Mouse (Mus musculus): ENCODE measurements around the gene Tyro3. TPM values are rescaled to one million over a fixed set of nuclear protein-coding genes. Genes with fewer than 3 reads are reported as not detected.

The Tyro3 gene
- total RNA-seq, 1 experiment = 66.2 TPM

DNA sequence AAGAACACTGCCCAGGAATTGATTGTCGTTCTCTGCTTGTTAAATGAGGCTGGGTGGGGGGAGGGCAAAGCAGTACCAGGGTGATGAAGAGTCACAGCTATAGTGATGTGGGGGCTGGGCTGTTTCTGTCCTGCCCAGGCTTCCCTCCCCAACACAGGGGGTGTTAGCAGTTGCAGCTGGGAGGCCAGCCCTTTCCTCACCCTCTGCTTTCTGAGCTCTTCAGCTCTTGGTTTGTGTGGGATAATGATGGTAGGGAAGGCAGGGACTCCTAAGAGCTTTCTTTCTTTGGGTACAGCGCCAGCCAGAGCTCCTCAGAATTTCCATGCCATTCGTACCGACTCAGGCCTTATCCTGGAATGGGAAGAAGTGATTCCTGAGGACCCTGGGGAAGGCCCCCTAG lies 10.9 kb downstream of the Tyro3 start:
- Histone ChIP-seq H3K9me3 (ENCODE audit: control insufficient read depth, insufficient read depth, low read depth, low read length) (no peaks in the 10 kb centered on the region), H3K4me3 (ENCODE audit: insufficient read depth in 1 of 2, low read depth in 1 of 2, low read length in 2 of 2, poor library complexity in 1 of 2, severe bottlenecking in 1 of 2) (no peak overlapping the region), H3K4me1 (ENCODE audit: control insufficient read depth in 2 of 2, insufficient read depth in 2 of 2, low read length in 2 of 2, poor library complexity in 1 of 2) (peaks cover 7 to 31% of the 10 kb centered on the region in 2 experiments; a peak in 3 of 4 replicates), H3K27ac (ENCODE audit: insufficient read depth, low read depth, low read length, poor library complexity, severe bottlenecking) (no peak overlapping the region), H3K9ac (ENCODE audit: insufficient read depth, low read depth, low read length, poor library complexity, severe bottlenecking) (no peak overlapping the region), H3K36me3 (ENCODE audit: control insufficient read depth, insufficient read depth, low read length, poor library complexity, severe bottlenecking) (peaks cover 59% of the 10 kb centered on the region)
- no peak for DNase-seq (ENCODE audit: low read depth, low spot score)
- in situ Hi-C loops (cut with MboI; ENCODE audit: low sequenced_read_pairs in 2 of 2, unreplicated experiment in 2 of 2) = no loop called here
- no peak for TF ChIP-seq CHD2 (IDR thresholded peaks at IDR 0.05; ENCODE audit: low read depth, low read length)
- TF ChIP-seq ZNF384 (IDR thresholded peaks at IDR 0.05; ENCODE audit: low read depth, low read length) = no peak
- no peak for TF ChIP-seq ZC3H11A (IDR thresholded peaks at IDR 0.05; ENCODE audit: borderline replicate concordance, low read depth, low read length)
- no peak for TF ChIP-seq MAFK (IDR thresholded peaks at IDR 0.05; ENCODE audit: insufficient read depth, low read depth, low read length)
- TF ChIP-seq HCFC1 (IDR thresholded peaks at IDR 0.05; ENCODE audit: borderline replicate concordance, insufficient read depth, low read length) = no peak

DNA sequence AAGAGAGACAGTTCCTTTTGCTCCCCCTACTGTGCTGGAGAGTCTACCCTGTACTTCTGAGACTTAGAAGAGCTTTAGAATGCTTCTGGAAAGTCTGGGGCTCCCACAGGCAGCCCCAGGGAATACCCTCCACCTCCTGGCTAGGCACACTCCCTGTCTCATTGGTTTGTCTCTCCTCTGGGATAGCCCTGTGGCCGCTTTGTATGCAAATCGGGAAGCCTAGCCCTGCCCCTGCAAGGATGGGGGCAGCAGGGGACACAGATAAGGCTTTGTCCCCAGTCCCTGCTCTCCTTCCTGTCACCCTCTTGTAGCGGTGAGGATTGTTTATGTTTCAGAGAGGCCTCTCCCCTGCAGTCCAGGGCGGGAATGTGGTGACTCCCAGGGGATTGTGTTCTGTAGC lies 11.3 kb downstream of the Tyro3 start:
- H3K36me3 ChIP-seq (ENCODE audit: control insufficient read depth, insufficient read depth, low read length, poor library complexity, severe bottlenecking) = peaks cover 62% of the 10 kb centered on the region
- DNase-seq (ENCODE audit: low read depth, low spot score) = no peak
- no peak overlapping the region for H3K4me3 ChIP-seq (ENCODE audit: insufficient read depth in 1 of 2, low read depth in 1 of 2, low read length in 2 of 2, poor library complexity in 1 of 2, severe bottlenecking in 1 of 2)
- no peak overlapping the region for H3K9ac ChIP-seq (ENCODE audit: insufficient read depth, low read depth, low read length, poor library complexity, severe bottlenecking)
- in situ Hi-C loops (cut with MboI; ENCODE audit: low sequenced_read_pairs in 2 of 2, unreplicated experiment in 2 of 2) = no loop called here
- TF ChIP-seq HCFC1 (IDR thresholded peaks at IDR 0.05; ENCODE audit: borderline replicate concordance, insufficient read depth, low read length) (no peak), ZNF384 (IDR thresholded peaks at IDR 0.05; ENCODE audit: low read depth, low read length) (no peak), CHD2 (IDR thresholded peaks at IDR 0.05; ENCODE audit: low read depth, low read length) (no peak), ZC3H11A (IDR thresholded peaks at IDR 0.05; ENCODE audit: borderline replicate concordance, low read depth, low read length) (no peak), MAFK (IDR thresholded peaks at IDR 0.05; ENCODE audit: insufficient read depth, low read depth, low read length) (no peak)
- H3K9me3 ChIP-seq (ENCODE audit: control insufficient read depth, insufficient read depth, low read depth, low read length) = no peaks in the 10 kb centered on the region
- H3K4me1 ChIP-seq (ENCODE audit: control insufficient read depth in 2 of 2, insufficient read depth in 2 of 2, low read length in 2 of 2, poor library complexity in 1 of 2) = peaks cover 4 to 30% of the 10 kb centered on the region in 2 experiments; a peak in 3 of 4 replicates
- H3K27ac ChIP-seq (ENCODE audit: insufficient read depth, low read depth, low read length, poor library complexity, severe bottlenecking) = no peak overlapping the region

DNA sequence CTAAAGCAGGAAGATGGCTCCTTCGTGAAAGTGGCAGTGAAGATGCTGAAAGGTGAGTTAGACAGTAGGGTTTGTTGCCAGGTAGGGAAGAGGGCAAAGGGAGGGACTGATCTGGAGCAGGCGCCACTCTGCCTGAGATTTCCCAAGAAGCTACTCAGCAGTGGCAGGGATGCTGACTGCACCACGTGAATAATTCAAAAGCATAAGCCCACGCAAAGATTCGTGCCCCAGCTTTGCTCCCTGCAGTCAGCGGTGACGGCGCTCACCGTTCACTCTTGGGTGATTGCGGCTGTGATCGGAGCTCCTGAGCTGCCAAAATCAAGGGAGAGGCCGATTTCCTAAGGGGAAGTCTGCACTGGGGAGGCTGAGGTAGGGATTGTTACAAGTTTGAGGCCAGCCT lies 13.4 kb downstream of the Tyro3 start:
- Histone ChIP-seq H3K27ac (ENCODE audit: insufficient read depth, low read depth, low read length, poor library complexity, severe bottlenecking) (no peak overlapping the region), H3K9ac (ENCODE audit: insufficient read depth, low read depth, low read length, poor library complexity, severe bottlenecking) (no peak overlapping the region), H3K4me3 (ENCODE audit: insufficient read depth in 1 of 2, low read depth in 1 of 2, low read length in 2 of 2, poor library complexity in 1 of 2, severe bottlenecking in 1 of 2) (no peak overlapping the region), H3K4me1 (ENCODE audit: control insufficient read depth in 2 of 2, insufficient read depth in 2 of 2, low read length in 2 of 2, poor library complexity in 1 of 2) (peaks cover 0 to 20% of the 10 kb centered on the region in 2 experiments; a peak in 2 of 4 replicates), H3K36me3 (ENCODE audit: control insufficient read depth, insufficient read depth, low read length, poor library complexity, severe bottlenecking) (peaks cover 59% of the 10 kb centered on the region), H3K9me3 (ENCODE audit: control insufficient read depth, insufficient read depth, low read depth, low read length) (no peaks in the 10 kb centered on the region)
- in situ Hi-C loops (cut with MboI; ENCODE audit: low sequenced_read_pairs in 2 of 2, unreplicated experiment in 2 of 2) = no loop called here
- DNase-seq (ENCODE audit: low read depth, low spot score) = no peak
- TF ChIP-seq CHD2 (IDR thresholded peaks at IDR 0.05; ENCODE audit: low read depth, low read length) (no peak), ZC3H11A (IDR thresholded peaks at IDR 0.05; ENCODE audit: borderline replicate concordance, low read depth, low read length) (no peak), HCFC1 (IDR thresholded peaks at IDR 0.05; ENCODE audit: borderline replicate concordance, insufficient read depth, low read length) (no peak), ZNF384 (IDR thresholded peaks at IDR 0.05; ENCODE audit: low read depth, low read length) (no peak), MAFK (IDR thresholded peaks at IDR 0.05; ENCODE audit: insufficient read depth, low read depth, low read length) (no peak)

DNA sequence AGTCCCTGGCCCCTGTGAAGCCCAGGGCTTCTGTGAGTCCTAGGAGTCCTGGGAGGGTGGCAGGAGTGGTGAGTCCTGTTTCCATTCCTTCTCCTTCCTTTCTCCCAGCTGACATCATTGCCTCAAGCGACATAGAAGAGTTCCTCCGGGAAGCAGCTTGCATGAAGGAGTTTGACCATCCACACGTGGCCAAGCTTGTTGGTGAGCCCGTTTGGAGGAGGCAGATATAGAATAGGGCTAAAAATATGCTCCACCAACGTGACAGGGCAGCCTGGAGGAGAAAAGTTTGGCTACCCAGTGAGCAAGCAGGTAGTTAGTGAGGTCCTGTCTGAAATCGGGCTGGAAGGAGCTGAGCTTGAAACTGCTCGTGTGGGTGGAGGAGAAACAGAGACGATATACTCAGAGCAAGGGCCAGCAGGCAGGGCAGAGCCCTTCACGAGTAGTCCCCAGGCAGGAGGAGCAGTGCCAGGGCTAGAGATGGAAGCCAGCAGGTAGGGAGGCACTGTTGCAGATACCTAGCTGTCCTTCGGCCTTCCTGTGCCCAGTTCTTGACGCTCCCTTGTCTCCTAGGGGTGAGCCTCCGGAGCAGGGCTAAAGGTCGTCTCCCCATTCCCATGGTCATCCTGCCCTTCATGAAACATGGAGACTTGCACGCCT lies 14.1 kb downstream of the Tyro3 start:
- no peak for DNase-seq (ENCODE audit: low read depth, low spot score)
- no peak overlapping the region for H3K9ac ChIP-seq (ENCODE audit: insufficient read depth, low read depth, low read length, poor library complexity, severe bottlenecking)
- H3K4me3 ChIP-seq (ENCODE audit: insufficient read depth in 1 of 2, low read depth in 1 of 2, low read length in 2 of 2, poor library complexity in 1 of 2, severe bottlenecking in 1 of 2) = no peak overlapping the region
- peaks cover 0 to 20% of the 10 kb centered on the region in 2 experiments; a peak in 2 of 4 replicates for H3K4me1 ChIP-seq (ENCODE audit: control insufficient read depth in 2 of 2, insufficient read depth in 2 of 2, low read length in 2 of 2, poor library complexity in 1 of 2)
- H3K9me3 ChIP-seq (ENCODE audit: control insufficient read depth, insufficient read depth, low read depth, low read length) = no peaks in the 10 kb centered on the region
- in situ Hi-C loops (cut with MboI; ENCODE audit: low sequenced_read_pairs in 2 of 2, unreplicated experiment in 2 of 2) = no loop called here
- H3K36me3 ChIP-seq (ENCODE audit: control insufficient read depth, insufficient read depth, low read length, poor library complexity, severe bottlenecking) = peaks cover 58% of the 10 kb centered on the region
- no peak overlapping the region for H3K27ac ChIP-seq (ENCODE audit: insufficient read depth, low read depth, low read length, poor library complexity, severe bottlenecking)
- TF ChIP-seq MAFK (IDR thresholded peaks at IDR 0.05; ENCODE audit: insufficient read depth, low read depth, low read length) = no peak
- TF ChIP-seq HCFC1 (IDR thresholded peaks at IDR 0.05; ENCODE audit: borderline replicate concordance, insufficient read depth, low read length) = no peak
- TF ChIP-seq ZNF384 (IDR thresholded peaks at IDR 0.05; ENCODE audit: low read depth, low read length) = no peak

Data from ES-E14 (cell line).